Mouse (Mus musculus) heart, adult 2 months (tissue): ENCODE data around the gene Afap1l2. TPM values are rescaled to one million over a fixed set of nuclear protein-coding genes. Genes with fewer than 3 reads are reported as not detected.
A peak's percentile ranks its signal among the peaks of the same experiment; 100 is the strongest.

ENCODE experiments used
- DNase-seq, 2 experiments: peaks; one replicate each; pipeline ENCODE4 v3.0.0; 2021
- H3K27ac ChIP-seq: fragments of 200-600 bp; 2 replicates; pipeline ENCODE4 v1.8.1; 2022
- H3K27me3 ChIP-seq: fragments of 200-500 bp; 2 replicates; pipeline ENCODE4 v1.6.1; 2012; ENCODE audit warnings: mild to moderate bottlenecking, low read length, inconsistent platforms, mixed read lengths; ENCODE audit not compliant: control insufficient read depth, insufficient read depth
- H3K36me3 ChIP-seq: fragments of 200-500 bp; 2 replicates; pipeline ENCODE4 v1.6.1; 2012; ENCODE audit warnings: low read length, inconsistent platforms; ENCODE audit not compliant: control insufficient read depth, insufficient read depth
- H3K4me1 ChIP-seq: fragments of 200-500 bp; 2 replicates; pipeline ENCODE4 v1.6.1; 2011; ENCODE audit warnings: low read length; ENCODE audit not compliant: control insufficient read depth, insufficient read depth
- H3K4me3 ChIP-seq: fragments of 200-600 bp; 2 replicates; pipeline ENCODE4 v1.8.1; 2022
- H3K79me2 ChIP-seq: fragments of 200-500 bp; replicated peaks from 2 replicates; pipeline ENCODE4 v1.6.1; 2012; ENCODE audit warnings: mild to moderate bottlenecking, inconsistent platforms, low read length, moderate library complexity, mixed read lengths; ENCODE audit not compliant: control insufficient read depth, insufficient read depth
- H3K9ac ChIP-seq: fragments of 200-500 bp; 2 replicates; pipeline ENCODE4 v1.6.1; 2012; ENCODE audit warnings: low read depth, mild to moderate bottlenecking, control low read depth, inconsistent platforms, low read length, mixed read lengths
- CTCF ChIP-seq: fragments of 200-600 bp; IDR thresholded peaks from 2 replicates; pipeline ENCODE4 v1.8.1; 2022; ENCODE audit warnings: antibody characterized with exemption, mild to moderate bottlenecking, moderate library complexity
- EP300 ChIP-seq: fragments of 200-500 bp; IDR thresholded peaks from 2 replicates; pipeline ENCODE4 v1.6.1; 2011; ENCODE audit warnings: low read depth, low read length, control low read depth; ENCODE audit not compliant: insufficient read depth
- POLR2A ChIP-seq: fragments of 200-500 bp; IDR thresholded peaks from 2 replicates; pipeline ENCODE4 v1.6.1; 2011; ENCODE audit warnings: mild to moderate bottlenecking, low read depth, low read length, control low read depth; ENCODE audit not compliant: insufficient read depth
- WGBS: fragments of 180-500 bp; shearing (Covaris S2); methylation state at CpG from one replicate; pipeline ENCODE4 v1.1.7; 2018; 5-methylcytosine and 5-hydroxymethylcytosine counted together
- intact Hi-C: fragments of 180-260 bp; cut with DNase I; formaldehyde crosslinking; loops from one replicate; pipeline ENCODE4 v1.15.1; 2025
- polyA plus RNA-seq: library from polyadenylated mRNA; depleted of rRNA; stranded (reverse); fragments of >200 nt; gene quantifications from 2 replicates; pipeline ENCODE4 v1.2.3, GENCODE M21; 2012; rRNA removed
- total RNA-seq, 2 experiments: library from RNA; stranded (reverse); gene quantifications; 2 replicates each; pipeline ENCODE4 v1.2.3; 2021

The Afap1l2 gene
- total and polyA plus RNA-seq, 3 experiments = 1.8 to 3.6 (median 3.6) TPM

DNA sequence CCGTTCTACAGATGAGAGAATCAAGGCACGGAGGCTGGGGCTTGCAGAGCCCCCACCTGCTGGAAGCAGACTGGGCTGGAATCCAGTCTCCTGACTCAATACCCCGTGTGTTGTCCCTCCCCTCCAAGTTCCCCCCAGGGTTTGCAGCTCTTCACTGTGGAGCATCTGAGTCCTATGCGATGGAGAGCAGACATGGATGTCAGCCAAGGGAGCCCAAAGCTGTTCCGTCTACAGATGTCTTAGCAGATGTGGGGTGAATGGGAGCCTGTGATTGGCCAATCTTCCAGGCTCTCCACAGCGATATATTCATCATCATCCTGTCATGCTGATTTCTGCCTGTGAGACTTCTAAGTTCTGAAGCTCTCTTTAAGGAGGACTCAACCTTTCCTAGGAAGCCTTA lies 130.7 kb downstream of the Afap1l2 start:
- H3K27ac ChIP-seq = no peak overlapping the region
- no peaks in the 10 kb centered on the region for H3K79me2 ChIP-seq
- peaks cover 12% of the 10 kb centered on the region for H3K27me3 ChIP-seq
- no peak overlapping the region for H3K4me3 ChIP-seq
- intact Hi-C loops = no loop called here
- H3K9ac ChIP-seq = no peak overlapping the region
- WGBS = 38% methylated on average over 6 of the region's 6 CpGs
- no peak for DNase-seq
- TF ChIP-seq EP300 (no peak), POLR2A (no peak), CTCF (no peak)
- H3K4me1 ChIP-seq = no peaks in the 10 kb centered on the region; the same call in 1 of the 2 replicates
- no peaks in the 10 kb centered on the region for H3K36me3 ChIP-seq

DNA sequence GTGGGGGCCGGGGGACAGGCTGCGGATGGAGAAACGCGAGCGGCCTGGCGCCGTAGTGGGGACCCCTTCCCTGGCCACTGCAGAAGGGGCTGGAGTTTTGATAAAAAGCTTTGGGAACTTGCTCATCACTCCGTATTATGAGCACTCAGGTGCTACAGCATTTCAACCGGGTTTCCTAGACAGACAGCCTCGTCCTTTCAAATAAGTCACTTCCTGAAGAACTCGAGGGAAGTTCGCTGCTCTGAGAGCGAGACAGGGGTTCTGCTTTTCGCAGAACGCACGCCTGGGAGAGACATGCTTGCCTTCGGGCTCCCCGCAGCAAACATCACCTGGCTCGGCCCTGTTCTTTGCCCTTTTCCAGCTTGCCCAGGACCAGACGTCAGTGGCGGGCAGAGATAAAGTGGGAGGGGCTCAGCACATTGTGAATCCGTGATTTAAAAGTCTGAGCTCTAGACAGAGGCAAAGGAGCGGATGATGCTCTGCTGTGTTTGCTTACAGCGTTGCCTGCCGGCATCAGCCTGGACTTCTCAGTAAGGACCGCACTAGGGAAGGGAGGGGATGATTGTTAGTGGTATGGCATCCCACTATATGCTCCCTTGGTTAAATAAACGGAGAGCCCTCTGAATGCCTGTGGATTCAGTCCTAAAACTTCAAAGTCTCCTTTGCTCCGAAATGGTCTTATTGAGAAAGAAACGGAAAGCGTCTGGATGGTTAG lies 133.3 kb downstream of the Afap1l2 start:
- no peak for DNase-seq
- no peak overlapping the region for H3K27ac ChIP-seq
- H3K36me3 ChIP-seq = no peaks in the 10 kb centered on the region
- no peaks in the 10 kb centered on the region; the same call in 1 of the 2 replicates for H3K4me1 ChIP-seq
- peaks cover 12% of the 10 kb centered on the region for H3K27me3 ChIP-seq
- no peak overlapping the region for H3K9ac ChIP-seq
- H3K79me2 ChIP-seq = no peaks in the 10 kb centered on the region
- H3K4me3 ChIP-seq = peak overlapping the region; percentile 43
- intact Hi-C loops = no loop called here
- no peak for TF ChIP-seq POLR2A
- TF ChIP-seq CTCF = no peak
- WGBS = 14% methylated on average over 29 of the region's 30 CpGs

DNA sequence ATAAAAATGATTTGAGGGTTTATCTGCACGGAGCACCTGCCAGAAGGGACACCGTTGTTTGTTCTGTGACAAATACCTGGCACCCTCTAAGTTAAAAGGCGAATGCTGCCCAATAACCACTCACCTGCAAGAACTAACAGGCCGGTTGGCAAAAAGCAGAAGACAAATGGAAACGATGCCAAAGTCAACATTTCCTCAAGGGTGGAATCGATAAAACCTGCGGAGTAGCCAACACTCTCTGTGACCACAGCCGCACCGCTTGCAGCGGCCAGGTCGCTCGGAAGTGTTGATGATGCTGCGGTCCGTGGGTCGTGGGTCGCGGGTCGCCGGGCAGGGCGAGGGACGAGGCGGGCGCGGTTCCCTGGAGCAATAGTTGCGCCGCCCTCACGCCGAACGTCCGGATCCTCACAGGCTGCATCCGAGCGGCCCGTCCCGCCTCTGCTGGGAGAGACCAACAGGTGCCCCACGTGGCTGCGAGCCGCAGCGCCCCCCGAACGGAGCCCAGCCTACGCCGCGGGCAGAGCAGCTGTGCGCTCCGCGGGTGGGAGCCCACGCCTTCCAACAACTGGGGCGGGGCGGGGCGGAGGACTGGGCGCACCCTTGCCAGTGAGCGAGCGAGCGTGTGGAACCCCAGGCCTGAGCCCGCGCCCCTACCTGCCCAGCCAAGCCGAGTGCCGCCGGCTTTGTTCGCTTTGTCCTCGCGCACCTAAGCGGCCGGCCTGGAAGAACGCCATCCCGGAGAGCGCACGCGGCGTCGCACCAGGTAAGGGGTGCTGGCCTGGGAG lies 134.0 kb downstream of the Afap1l2 start, which contains the start of gene Vwa2:
TSS of gene Vwa2 (plus strand) at position 434 of the 785 bp plus-strand sequence.
- H3K79me2 ChIP-seq = no peaks in the 10 kb centered on the region
- intact Hi-C loops = no loop called here
- H3K9ac ChIP-seq = no peak within 1 kb of the TSS
- TF ChIP-seq CTCF (no peak), POLR2A (no peak), EP300 (no peak)
- H3K27me3 ChIP-seq = peaks cover 12% of the 10 kb centered on the region
- DNase-seq = peak; percentile 7 to 22
- 3% methylated on average over 68 of the region's 71 CpGs for WGBS
- no peaks in the 10 kb centered on the region for H3K36me3 ChIP-seq
- H3K4me3 ChIP-seq = peak within 1 kb of the TSS; percentile 43
- H3K27ac ChIP-seq = no peak within 1 kb of the TSS
- no peaks in the 10 kb centered on the region; the same call in 1 of the 2 replicates for H3K4me1 ChIP-seq

DNA sequence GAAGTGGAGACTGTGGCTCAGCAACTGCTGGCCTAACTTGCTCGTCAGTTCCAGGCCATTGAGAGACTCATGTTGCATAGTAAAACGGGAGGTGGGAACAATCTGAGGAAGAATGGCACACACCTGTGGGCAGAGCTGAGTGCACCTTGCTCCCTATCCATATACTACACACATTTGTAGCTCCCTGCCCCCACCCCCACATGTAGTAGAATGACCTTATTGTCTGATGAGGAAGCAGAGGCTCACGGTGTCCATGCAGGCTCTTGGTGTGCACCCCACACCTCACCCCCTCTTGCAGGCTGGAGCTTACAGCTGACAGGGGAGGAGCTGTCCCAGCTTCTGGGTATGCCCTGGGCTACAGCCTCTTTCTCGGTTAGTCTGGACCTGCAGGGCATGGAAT lies 140.3 kb downstream of the Afap1l2 start:
- H3K27me3 ChIP-seq = no peaks in the 10 kb centered on the region
- no peak overlapping the region for H3K9ac ChIP-seq
- H3K4me3 ChIP-seq = no peak overlapping the region
- TF ChIP-seq CTCF (no peak), POLR2A (no peak), EP300 (no peak)
- no peaks in the 10 kb centered on the region for H3K36me3 ChIP-seq
- no peak overlapping the region for H3K27ac ChIP-seq
- 71% methylated on average over 4 of the region's 4 CpGs for WGBS
- no peaks in the 10 kb centered on the region for H3K79me2 ChIP-seq
- intact Hi-C loops = no loop called here
- H3K4me1 ChIP-seq = no peaks in the 10 kb centered on the region
- no peak for DNase-seq

Other genes with a start within 250 kb of the Afap1l2 start
- gene Ccdc186, start 186.0 kb downstream of the Afap1l2 start, total RNA-seq = 10 to 100 TPM; 24.9 to 28.6 TPM
- gene Ccdc186, start 186.0 kb downstream of the Afap1l2 start, polyA plus RNA-seq = 5.0 and 7.9 TPM in 2 replicates
- not detected for gene Tdrd1, start 182.0 kb downstream of the Afap1l2 start, total RNA-seq
- 0.02 and 0.06 TPM in 2 replicates for gene Tdrd1, start 182.0 kb downstream of the Afap1l2 start, polyA plus RNA-seq
- not detected for gene Vwa2, start 134.0 kb downstream of the Afap1l2 start, total RNA-seq
- not detected in 2 replicates for gene Vwa2, start 134.0 kb downstream of the Afap1l2 start, polyA plus RNA-seq